Mouse (Mus musculus) adrenal gland, postnatal 14 days (tissue): ENCODE results near the gene Lrrc42. TPM values are rescaled to one million over a fixed set of nuclear protein-coding genes. Genes with fewer than 3 reads are reported as not detected.
A peak's percentile ranks its signal among the peaks of the same experiment; 100 is the strongest.

ENCODE experiments used
- DNase-seq: peaks from one replicate; pipeline ENCODE4 v3.0.0; 2021; ENCODE audit warnings: mixed read lengths
- long read RNA-seq, 2 experiments: library from polyadenylated mRNA; stranded (forward); transcript quantifications; one replicate each; pipeline ENCODE4 v2.0.0; 2021
- total RNA-seq: library from RNA; stranded (reverse); gene quantifications from 2 replicates; pipeline ENCODE4 v1.2.3, GENCODE M21; 2021

The Lrrc42 gene
- total RNA-seq = 28.2 and 32.3 TPM in 2 replicates
- long read RNA-seq, experiment 1, transcript Lrrc42-201 (8 exons, 1,755 nt) = major isoform, 34 of 42 reads
- long read RNA-seq, experiment 1, partial matches to known transcripts = 5 of 42 reads
- long read RNA-seq, experiment 1, other reads (novel, unspliced or antisense) = 3 of 42 reads
- long read RNA-seq, experiment 2, transcript Lrrc42-201 (8 exons, 1,755 nt) = major isoform, 15 of 17 reads
- long read RNA-seq, experiment 2, partial matches to known transcripts = 1 of 17 reads
- long read RNA-seq, experiment 2, other reads (novel, unspliced or antisense) = 1 of 17 reads

DNA sequence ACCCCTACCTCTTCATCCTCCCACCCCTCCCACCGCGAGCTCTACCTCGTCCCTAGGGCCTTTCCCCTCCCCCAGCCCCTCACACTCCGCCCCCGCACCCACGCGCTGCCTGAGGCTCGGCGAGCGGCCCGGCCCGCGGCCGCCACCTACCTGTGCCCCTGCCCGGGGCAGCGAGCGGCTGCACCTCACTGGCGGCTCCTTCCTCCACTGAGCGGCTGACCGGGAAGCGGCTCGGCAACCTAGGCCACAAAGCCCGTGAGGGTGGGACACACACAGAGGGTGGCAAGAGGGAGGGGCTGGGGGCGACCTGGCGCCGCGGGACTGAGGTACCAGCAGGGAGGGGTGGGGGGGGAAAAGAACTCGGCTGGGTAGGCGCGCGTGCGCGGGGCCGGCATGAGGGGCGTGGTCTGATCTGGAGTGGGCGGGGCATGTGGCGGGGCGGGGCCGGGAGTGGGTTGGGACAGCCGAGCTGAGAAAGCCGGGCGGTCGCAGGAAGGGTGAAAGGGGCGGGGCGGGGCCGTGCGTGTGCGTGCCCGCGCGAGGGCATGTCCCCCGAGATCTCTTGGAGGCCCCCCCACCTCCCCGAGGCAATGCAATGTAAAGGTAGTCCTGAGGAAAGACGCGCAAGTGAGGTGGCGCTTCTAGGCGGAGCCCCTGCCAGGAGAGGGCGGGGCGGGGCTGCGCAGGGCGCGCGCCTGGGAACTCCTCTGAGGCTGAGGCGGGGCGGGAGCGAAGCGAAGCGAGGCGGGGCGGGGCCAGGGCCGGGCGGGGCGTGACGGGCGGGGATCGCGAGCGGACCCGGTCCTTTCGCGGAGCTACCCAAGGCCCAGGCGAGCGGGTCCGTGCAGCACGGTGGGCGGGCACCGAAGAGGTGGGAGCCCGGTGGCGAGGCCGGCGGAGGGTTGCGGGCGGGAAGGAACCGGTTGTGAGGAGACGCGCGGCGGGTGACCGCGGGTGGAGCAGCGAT is at the start of gene Lrrc42, which contains the start of gene Hspb11:
TSS of gene Lrrc42 (minus strand) at position 408 of the 967 bp plus-strand sequence.
TSS of gene Hspb11 (plus strand) at position 469 of the 967 bp plus-strand sequence.
- DNase-seq = peak; percentile 99

DNA sequence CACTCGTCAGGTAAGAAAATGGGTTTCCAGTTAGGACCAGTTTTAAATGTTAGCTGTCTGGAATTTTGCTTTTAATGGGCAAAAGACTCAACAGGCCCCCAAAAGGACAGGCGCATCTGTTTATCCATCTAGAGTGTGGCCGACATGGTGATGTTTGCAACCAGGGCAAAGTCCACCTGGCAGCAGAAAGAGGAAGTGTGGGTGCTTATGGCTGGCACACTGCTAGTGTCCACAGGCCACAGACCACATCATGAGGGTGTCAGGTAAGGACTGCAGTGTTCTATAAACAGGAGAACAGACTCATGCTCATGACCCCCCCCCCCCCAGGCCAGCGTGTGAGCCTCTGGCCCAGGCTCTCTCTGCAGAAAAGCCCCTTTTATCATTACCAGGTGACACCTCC is 49.5 kb upstream of the Lrrc42 start:
- DNase-seq = no peak

DNA sequence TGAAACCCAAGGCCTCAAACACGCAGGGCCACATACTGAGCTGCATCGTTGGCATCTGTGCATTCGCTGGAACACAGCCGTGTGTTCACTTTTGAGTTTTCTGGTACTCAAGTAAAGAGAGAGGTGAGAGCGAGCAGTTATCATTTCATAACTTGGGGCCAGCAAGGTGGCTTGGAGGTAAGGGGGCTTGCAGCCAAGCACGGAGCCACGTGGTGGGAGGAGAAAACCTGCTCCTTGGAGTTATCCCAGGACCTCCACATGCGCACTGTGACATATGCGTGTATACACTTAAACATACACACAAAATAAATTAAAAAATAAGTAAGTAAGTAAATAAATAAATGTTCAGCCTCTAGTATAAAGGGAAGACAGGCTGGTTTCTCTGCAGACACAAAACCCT is 48.9 kb upstream of the Lrrc42 start:
- DNase-seq = no peak

DNA sequence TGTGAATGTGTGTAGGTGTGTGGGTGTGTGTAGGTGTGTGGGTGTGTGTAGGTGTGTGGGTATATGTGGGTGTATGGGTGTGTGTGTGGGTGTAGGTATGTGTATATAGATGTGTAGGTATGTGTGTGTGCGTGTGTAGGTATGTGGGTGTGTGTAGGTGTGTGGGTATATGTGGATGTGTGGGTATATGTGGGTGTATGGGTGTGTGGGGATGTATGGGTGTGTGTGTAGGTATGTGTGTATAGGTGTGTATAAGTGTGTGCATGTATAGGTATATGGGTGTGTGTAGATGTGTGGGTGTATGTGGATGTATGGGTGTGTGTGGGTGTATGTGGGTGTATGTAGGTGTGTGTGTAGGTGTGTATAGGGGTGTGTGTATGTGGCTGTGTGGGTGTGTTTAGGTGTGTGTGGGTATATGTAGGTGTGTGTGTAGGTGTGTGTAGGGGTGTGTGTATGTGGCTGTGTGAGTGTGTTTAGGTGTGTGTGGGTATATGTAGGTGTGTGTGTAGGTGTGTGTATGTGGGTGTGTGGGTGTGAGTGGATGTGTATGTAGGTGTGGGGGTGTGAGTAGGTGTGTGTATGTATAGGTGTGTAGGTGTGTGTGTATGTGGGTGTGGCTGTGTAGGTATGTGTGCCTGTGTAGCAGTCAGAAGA is 47.7 kb upstream of the Lrrc42 start:
- DNase-seq = no peak

DNA sequence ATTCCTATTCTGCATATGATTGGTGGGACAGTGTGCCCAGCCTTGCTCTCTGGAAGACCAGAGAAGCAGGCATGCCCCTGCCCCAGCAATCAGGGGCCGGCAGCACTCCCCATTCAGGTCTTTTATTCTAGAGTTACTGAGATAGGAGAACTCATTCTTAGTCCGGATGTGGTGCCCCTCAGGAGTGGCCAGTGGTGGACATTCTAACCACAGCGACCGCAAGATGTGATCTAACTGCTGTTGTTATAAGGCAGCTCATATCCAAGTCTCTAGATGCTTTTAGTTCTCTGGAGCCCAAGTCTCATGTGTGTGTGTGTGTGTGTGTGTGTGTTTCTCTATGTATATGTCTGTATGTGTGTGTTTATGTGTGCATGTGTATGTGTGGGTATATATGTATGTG is 47.0 kb upstream of the Lrrc42 start:
- no peak for DNase-seq

DNA sequence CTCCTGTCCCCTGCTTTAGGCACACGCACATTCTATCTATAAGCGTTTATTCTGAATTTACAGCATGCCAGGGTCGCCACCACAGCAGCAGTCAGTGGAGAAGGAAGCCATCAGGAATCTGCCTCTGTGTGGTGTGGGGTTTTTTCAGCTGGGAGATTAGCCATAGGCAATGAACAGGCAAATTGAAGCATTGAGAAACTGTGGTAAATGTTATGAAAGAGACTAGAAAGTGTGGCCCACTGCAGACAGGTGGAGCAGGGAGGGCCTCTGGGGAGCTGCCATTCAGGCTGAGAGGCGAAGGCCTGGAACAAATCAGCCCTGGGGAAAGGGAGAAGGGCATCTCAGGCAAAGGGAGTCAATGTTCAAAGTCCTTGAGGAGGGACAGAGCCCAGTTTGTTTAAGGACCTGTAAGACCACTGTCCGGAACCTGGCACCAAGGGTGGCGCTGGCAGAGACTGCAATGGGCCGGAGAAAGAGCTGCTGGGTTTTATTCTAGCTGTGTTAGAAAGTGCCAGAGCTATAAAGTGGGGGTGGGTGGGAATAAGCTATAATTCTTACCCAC is 46.5 kb upstream of the Lrrc42 start:
- DNase-seq = peak; percentile 35

DNA sequence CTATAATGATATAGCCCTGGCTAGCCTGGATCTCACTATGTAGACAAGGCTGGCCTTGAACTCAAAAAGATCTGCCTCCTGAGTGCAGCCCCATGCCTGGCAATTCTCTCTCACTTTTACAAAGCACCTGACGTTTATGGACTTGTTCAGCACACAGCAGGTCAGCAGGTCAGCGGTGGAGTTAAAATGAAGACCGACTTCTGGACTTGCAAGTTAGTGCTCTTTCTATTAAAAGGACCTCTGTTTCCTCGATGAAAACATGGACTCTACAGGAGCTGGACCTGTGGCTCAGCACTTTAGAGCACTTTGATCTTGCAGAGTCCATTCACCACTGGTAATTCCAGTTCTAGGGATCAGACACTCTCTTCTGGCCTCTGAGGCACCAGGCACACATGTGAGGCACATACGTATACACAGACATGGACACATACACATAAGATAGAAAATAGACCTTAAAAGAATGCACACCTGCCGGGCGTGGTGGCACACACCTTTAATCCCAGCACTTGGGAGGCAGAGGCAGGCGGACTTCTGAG is 44.8 kb upstream of the Lrrc42 start:
- DNase-seq = no peak

DNA sequence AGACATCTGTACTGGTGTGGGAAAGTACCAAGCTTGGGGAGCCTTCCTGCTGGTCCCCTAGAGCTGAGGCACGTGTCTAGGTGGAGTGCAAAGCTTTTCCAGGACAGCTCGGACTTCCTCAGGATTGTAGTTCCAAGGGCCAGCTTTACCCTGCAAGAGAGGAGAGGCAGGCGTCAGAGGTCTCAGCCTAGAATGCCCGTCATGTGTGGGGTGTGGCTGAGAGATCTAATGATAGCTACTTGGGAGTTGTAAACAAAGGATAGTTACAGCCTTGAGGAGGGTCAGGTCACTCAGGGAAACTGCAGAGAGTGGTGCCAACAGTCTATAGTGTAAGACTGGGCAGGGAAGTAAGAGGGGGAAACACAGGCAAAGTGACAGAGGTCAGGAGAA is 38.9 kb upstream of the Lrrc42 start:
- no peak for DNase-seq

DNA sequence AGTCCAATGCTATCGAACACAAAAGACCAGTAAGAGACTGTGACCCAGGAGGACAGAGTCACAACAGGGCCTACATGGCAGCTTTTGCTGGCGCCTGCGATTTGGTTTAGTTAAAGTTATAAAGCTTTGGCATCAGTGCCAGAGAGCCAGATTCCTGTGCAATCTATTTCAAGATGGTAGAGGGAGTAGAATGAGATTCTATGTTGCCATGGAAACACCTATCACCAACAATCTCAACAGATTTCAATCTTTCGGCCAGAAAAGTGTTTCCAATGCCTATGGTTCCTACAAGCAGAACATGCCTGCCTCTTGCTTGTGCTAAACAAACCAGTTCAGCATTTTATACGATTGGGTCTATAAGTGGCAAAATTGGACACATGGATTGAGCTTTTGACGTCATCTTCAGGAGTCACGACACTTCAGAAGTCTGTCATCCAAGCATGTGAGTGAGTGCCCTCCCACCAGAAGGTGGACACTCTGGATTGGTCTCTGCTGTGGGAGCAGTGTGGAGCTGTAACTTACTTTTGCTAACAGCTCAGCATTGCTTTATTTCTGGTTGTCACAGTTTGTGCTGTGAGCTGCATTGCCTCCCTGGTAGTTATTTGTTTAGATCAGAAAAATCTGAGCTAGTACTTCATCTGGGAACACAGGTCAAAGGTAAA is 38.4 kb upstream of the Lrrc42 start:
- DNase-seq = no peak

DNA sequence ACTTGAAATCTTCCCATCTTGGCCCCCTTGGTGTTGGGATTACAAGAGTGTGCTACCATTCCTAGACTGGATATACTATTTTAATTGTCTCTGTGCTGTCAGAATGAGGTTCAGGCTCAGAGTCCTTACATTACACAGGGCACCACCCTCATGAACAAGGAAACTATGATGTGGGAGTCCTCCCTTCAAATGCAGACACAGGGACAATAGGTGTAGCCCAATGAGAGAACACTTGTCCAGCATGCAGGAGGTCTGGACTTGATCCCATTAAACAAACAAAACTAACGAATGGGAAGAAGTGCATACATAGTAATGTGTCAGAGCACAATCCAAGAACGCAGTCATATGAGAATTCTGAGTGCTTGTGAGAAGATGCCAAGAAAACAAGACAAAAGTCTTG is 34.2 kb upstream of the Lrrc42 start:
- no peak for DNase-seq

DNA sequence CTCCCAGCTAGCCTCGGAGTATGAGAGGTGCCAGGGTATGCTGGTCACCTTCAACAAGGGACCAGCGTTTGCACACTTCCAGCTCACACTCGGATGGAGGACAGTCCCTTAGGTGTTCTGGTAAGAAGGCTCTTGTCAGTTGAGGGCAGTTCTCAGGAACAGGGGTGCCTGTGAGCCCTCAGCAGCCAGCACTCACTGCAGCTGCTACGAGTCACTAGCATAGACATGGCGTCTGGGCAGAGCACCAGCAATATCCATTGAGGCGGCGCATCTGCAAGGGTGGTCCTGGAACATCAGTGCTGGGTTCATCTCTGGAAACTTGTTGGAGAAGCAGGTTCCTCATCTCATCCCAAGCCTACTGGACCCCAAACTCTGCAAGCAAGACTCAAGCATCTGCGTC is 33.1 kb upstream of the Lrrc42 start:
- no peak for DNase-seq

DNA sequence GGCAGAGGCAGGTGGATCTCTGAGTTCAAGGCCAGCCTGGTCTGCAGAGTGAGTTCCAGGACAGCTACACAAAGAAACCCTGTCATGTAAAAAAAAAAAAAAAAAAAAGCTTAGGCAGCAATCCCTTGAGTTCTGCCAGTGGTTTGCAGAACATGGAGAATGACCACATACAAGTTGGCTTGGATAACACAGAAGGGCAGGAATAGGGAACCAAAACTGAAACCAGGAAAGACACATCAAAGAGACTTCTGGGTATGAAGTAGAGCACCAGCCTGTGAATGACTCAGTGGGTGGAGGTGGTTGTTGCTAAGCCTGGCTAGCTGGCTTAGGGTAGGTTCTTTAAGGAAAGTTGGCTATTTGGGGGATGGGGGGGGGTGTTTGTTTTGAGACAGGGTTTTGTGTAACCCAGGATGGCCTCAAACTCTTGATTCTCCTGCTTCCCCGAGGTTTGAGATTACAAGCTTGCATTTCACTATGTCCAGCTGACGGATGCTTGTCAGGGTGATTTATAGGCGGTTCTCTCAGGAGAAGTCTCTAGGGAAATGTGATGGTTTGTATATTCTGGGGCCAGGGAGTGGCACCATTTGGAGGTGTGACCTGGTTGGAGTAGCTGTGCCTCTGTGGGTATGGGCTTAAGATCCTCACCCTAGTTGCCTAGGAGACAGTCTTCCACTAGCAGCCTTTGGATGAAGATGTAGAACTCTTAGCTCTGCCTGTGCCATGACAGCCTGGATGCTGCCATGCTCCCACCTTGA is 32.3 kb upstream of the Lrrc42 start:
- no peak for DNase-seq

DNA sequence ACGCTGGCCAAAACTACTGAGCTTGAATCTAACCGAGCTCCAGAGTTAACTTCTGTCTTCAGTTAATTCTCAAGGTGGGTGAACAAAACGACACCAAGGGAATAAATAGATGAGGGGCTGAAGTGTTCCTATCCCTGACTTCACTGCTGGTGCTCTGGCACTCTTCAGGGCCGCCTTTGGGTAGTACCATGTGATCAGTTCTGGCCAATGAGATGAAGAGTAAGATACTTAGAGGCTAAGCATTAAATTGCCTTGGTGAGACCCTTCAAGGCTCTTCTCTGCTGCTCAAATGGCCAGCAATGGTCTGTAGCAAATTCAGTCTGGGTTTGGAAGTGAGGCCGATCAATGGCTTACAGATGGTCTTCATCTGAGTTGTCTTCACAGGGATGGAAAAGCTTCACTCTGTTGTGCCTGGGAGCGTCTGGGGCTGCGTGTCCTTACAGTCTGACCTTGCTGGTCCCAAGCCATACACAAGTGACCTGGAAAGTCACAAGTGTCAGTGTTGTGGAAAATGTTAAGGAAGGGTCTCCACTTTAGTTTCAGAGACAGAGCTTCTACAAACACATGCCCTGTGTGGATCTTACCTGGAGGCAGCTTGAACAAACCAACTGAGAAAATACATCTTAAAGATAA is 27.6 kb upstream of the Lrrc42 start:
- DNase-seq = no peak

DNA sequence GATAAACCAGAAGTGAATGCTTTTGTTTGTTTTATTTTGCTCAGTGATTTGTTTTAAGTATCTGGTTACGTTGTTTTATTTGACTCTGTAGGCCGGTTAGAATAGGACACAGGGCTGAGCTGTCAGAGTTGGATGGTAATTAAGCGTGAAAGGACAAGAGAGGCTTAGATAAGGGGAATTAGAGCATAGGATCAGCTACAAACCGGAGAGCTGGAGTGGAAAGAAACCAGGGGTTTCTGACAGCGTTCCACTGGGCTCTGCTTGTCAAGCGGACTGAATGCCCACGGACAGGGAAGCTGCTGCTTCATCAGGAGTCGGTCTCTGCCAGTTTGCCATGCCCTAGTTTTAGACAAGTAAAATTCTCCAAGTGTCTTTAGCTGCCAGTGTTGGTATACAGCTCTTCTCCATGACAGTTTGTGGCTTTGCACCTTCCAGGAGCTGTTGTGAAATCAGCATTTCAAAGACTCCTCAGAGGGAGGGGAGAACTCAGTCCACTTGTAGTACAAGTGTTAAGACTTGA is 24.9 kb upstream of the Lrrc42 start:
- DNase-seq = no peak

DNA sequence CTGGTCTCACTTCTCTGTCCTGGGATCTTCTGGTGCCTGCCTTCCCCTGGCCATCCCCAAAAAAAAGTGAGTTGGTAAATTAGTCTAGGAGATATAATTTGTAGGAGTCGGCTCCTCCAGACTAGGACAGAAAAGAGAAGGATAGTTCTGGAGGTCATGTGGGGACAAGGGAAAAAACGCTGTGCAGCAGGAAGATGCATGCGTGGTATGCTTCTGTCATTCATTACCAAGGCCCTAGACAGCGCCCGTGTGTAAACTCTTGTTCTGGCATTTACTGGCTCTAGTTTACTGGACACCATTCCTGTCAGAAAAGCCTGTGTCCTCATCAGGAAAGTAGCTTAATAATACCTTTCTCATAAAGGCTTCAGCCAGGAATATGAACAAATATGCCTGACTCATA is 21.2 kb upstream of the Lrrc42 start:
- DNase-seq = no peak

DNA sequence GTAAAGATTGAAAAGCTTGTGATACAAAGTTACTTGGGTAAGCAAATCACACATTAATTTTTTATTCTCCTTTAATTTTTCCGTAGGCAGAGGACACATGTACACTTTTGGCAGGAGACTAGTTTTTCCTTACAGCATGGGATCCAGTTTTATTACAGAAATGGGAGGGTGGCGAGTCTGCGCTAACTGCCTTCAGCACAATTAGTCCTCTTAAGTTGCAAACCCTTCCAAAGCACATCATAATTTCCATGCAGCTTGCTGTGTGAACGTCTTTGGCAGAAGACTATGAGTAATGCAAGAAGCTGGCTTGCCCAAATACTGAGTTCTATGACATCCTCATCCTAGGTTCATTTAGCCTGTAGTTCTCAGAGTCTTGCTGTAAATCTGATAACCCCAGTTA is 20.4 kb upstream of the Lrrc42 start:
- DNase-seq = no peak

DNA sequence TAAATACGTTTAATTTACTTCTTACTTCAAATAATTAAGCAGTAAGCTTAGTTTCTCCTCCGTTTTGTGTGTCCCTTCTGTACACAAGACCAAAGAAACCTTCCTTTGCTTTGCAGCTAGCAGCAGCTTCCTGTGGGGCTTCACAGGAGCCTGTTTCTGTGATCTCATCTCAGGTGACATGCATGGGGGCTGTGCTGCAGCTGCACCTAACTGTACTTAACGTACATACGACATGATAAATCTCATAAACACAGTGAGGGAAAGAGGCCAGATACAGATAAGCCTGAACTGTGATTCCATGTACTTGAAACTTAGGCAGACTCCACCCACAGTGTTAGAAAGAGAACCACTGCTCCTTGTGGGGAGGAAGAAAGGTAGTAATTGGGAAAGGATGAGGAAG is 6.7 kb upstream of the Lrrc42 start:
- no peak for DNase-seq

DNA sequence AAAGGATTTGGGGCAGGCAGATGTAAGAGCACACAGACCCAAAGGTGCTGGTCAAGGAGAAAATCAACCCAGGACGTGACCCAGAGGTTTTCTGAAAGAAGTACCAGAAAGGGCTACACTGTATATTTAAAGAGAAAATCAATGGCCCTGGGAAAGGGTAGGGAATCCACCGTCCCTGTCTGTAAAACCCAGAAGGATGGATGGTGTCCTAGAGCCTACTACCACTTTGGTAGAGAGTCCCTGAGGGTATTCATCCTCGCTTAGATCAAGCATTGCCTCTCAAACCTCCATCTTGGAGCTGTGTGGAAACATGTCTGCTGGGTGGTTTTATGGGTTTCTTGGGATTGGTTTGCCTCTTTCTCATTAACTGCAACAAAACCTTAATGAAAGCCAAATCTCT is 1.1 kb upstream of the Lrrc42 start:
- no peak for DNase-seq

DNA sequence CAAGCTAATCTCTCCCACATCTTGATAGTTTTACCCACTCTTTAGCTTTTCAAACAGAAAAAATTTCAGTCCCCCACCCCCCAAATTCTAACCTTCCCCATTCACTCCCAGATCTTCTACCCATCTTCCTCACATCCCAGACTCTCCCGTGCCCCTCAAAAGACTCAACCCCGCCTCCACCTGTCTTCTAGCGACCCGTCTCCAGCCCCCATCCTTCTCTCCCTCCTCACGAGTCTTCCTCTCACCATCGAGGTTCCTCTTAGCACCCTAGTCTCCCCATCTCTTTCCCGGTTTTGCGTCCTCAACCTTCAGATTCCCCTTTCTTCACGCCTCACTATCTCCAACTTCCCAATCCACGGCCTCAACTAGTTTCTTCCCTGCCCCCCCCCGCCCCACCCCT is 810 bp downstream of the Lrrc42 start:
- DNase-seq = no peak

DNA sequence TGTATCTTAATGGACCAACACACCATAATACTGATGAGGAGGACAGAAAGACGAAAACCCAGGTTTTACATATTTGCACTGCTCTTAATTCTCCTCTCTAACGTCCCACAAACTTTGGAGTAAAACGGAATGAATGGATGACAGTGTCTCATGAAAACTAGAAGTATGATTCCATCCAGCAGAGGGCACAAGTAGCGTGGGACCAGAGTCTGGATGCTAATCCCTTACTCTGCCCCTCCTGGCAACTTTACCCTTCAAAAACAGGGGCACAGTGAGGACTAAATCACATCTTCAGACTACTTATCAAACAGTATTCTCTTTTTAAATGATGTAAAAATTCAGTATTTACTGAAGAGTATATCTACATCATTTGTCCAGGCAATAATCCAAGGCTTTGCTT is 2.8 kb downstream of the Lrrc42 start:
- DNase-seq = peak; percentile 58
